Mouse (Mus musculus): Measurements from ENCODE around the gene Atg2a.
"Not testable (repeated sequence)": the region's sequence is repeated elsewhere in the genome, so short reads cannot be mapped to it uniquely, and the experiment has no call there.

Gene Atg2a

DNA sequence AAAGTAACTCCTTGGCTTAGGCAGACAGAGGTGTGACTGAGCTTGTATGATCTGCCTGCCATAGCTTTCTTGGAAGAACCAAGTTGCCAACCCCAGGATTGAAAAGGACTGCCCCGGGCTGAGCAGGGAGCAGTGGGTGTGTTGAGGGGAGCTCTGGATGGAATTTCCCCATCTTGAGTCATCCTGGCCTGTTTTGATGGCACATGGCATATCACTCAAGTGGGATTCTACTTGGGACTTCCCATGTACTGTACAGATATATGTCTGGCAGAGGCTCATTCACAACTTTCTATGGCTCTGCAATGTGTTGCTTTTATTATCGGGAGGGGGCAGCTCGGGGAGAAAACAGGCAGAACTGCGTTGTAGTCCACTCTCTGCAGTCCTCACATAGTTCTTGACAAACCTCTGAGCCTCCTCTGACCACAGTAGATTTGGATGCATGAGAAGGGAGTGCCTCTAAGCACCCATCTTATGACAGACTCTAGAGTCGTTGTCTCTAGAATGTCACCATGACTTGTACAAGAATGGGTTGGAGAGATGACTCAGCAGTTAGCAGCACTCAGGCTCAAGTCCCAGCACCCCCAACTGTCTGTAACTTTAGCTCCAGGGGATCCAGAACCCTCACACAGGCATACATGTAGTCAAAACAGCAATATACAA is 55.2 kb downstream of the Atg2a start:
- DNase-seq: no peak

GRCm38 (mm10) chr19:6297641-6298040 is 56.2 kb downstream of the Atg2a start:
- no peak for DNase-seq

DNA sequence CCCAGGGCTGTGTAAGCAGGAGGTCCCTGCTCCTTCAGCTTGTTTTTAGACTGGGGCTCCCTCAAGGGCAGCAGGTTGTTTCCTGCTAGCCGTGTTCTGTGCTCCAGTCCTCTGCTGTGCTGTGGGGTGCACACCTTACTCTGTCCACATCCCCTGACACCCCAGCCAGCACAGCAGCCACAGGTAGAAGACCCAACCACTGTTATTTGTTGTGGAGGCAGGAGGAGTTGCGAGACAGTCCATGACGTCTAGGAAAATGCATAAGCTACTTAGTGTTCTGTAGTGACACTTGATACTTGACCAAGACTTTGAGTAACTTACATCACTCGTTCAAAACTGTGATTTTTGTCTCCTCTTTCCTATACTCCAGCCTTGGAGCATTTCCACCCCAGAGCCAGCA is 57.5 kb downstream of the Atg2a start:
- DNase-seq: no peak

DNA sequence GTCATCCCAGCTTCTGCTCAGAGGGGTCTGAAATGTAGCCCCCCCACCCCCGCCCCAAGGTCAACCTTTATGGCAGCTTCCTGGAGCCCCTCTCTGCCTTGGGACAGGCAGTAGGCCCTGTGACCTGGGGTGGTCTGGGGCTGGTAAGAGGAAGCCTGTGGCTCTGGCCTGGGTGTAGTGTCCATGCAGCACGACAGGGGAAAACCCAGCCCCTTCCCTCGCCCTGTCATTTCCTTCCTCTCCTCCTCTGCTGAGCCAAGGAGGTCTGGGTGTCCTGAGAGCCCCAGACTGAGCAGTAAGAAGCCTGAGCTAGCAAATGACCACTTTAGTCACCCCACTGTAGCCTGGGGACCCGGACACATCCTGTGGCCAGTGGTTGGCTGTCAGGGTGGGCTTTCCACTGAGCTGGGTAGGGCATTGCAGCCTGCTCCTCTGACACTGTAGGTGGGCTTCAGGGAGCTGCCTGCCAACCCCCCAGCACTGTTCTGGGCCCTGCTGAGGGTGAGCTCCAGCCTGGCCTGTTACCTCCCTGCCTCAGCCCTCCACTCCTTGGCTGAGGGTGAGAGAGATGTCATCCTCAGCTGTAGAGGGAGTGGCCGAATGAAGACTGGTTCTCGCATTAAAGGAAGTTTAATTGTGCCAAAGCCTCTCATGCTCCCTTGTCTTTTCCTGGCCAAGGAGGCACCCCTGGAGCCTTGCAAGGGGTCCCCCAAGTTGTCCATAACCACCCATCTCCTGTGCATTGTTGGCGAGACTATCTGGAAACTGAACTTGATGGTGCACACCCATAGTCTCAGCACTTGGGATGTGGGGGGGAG is 58.2 kb downstream of the Atg2a start:
- DNase-seq: no peak

GRCm38 (mm10) chr19:6300402-6300841 is 59.0 kb downstream of the Atg2a start:
- peak; percentile 71 to 75 for DNase-seq

- DNase-seq: no peak
These were observed 60.6 kb downstream of the Atg2a start for GRCm38 (mm10) chr19:6302114-6302513.

- DNase-seq: peak; percentile 93 to 96
These were observed 61.1 kb downstream of the Atg2a start for GRCm38 (mm10) chr19:6302522-6302921.

- DNase-seq: peak; percentile 65 to 66
These were observed 62.4 kb downstream of the Atg2a start for GRCm38 (mm10) chr19:6303831-6304230.

DNA sequence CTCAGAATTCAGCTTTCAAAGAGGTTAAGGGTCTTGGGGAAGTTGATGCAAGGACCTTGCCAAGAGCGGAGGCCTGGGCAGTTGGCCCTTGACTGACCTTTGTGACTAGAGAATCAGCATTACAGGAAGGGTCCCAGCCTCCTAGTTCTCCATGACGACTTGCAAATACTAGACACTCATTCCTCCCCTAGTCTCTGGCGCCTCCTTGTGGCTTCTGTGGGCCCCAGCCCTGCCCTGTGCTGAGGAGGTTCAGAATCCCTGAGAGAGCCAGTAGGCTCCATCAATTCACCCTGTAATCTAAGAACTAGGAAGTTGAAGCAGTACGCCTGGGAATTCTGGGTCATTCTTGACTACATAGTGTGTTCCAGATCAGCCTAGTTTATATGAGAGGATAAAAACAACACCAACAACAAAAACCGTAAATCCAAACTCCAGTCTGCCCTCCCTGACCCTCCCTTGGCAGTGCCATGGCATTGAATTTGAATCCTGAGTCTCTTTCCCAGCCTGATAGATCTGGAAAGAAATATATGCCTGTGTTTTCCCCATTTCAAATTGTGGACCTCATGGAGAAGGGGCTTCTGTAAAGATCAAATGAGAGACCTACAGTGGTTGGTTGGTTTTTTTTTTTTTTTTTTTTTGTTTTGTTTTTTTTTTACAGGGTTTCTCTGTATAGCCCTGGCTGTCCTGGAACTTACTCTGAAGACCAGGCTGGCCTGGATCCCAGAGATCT is 63.5 kb downstream of the Atg2a start:
- DNase-seq: peak; percentile 97 to 98

GRCm38 (mm10) chr19:6305517-6306115 is 64.1 kb downstream of the Atg2a start:
- no peak for DNase-seq

- DNase-seq: peak; percentile 93 to 95
These were observed 64.7 kb downstream of the Atg2a start, which contains the start of gene Cdc42bpg for GRCm38 (mm10) chr19:6306137-6306551. Gene Cdc42bpg (plus strand): TSS chr19:6306456.

DNA sequence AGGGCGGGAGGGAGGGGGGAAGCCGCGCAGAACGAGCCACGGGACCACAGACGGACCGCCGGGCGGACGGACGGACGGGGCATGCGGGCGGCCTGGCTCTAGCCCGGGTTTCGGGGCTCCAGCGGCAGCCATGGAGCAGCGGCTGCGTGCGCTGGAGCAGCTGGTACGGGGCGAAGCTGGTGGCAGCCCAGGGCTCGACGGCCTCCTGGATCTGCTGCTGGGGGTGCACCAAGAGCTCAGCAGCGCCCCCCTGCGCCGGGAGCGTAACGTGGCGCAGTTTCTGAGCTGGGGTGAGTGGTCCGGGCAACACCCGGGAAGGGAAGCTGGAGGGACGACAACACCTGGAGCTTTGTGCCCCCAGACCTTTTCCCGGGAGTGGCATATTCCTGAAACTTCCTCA is 65.1 kb downstream of the Atg2a start:
- peak; percentile 87 to 91 for DNase-seq

- peak; percentile 56 to 57 for DNase-seq
These were observed 66.5 kb downstream of the Atg2a start for GRCm38 (mm10) chr19:6307733-6308531.

- no peak for DNase-seq
These were observed 68.7 kb downstream of the Atg2a start for GRCm38 (mm10) chr19:6310181-6310580.

DNA sequence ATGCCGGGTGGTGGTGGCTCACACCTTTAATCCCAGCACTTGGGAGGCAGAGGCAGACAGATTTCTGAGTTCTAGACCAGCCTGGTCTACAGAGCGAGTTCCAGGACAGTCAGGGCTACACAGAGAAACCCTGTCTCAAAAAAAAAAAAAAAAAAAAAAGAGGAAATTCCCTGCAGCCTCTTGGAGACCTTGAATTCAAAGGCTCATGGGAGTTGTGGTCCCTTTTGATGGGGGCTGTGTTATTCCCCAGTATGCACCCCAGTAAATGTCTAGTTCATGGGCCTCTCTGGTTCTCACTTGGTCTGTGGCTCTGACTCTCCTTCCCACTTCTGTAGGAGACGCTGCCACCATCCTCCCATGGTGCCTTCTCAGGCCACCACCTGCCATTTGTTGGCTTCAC is 70.3 kb downstream of the Atg2a start:
- DNase-seq: not testable (repeated sequence)
